Mouse (Mus musculus): ENCODE data around the gene Mex3b.

- TF ChIP-seq CTCF (IDR thresholded peaks at IDR 0.05) (no peak), EP300 (IDR thresholded peaks at IDR 0.05) (no peak)
Measured at GRCm38 (mm10) chr7:82914297-82914696, 47.2 kb downstream of the Mex3b start.
